Mouse (Mus musculus) erythroblast, embryonic 14.5 days (primary cell): ENCODE results near the gene Kcne3.

Source experiments
- GATA1 ChIP-seq: IDR thresholded peaks from 2 replicates; pipeline ENCODE4 v1.6.1; 2012; ENCODE audit warnings: low read length, inconsistent platforms, mixed read lengths
- TAL1 ChIP-seq: IDR thresholded peaks from 3 replicates; pipeline ENCODE4 v1.6.1; 2012; ENCODE audit warnings: low read length, inconsistent platforms, mixed read lengths

DNA sequence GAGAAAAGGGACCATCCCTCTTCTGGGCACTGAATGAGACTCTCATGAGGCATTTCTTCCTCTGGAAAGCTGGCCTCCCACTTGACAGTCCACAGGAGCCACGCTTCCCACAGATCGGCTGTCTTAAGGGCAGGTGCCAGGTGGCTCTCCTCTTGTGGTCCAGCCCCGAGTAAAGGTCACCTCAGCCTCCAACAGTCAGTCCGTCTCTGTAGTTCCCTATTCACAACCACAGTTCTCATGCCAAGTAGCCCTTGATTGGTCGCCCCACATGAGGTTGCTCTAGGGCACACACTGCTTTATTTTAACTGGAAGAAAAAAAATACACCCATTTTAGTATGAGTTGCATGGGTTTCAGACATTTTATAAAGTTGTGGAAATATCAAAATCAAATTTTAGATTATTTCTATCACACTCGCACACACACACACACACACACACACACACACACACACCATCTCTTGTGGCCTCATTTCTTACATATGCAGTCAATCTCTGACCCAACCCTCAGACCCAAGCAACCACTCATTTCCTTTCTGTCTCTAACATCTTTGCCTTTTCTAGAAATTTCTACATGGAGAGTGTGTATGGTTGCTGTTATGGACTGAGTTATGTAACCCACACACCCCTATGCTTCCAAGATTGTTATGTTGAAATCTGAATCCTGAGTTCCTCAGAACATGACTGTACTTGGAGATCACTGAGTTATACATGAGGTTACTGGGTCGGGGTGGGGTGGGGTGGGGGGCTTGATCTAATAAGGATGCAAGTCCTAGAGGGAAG lies 47.9 kb upstream of the Kcne3 start:
- TF ChIP-seq GATA1 (no peak), TAL1 (no peak)
